Mouse (Mus musculus) inflammation-experienced regulatory T-cells, adult 6 months (primary cell): ENCODE measurements around the gene Homer3. TPM values are rescaled to one million over a fixed set of nuclear protein-coding genes. Genes with fewer than 3 reads are reported as not detected.

ENCODE experiments used
- ATAC-seq: one replicate; pipeline ENCODE4 v1.8.0; 2017
- polyA plus RNA-seq, 3 experiments: library from polyadenylated mRNA; unstranded; fragments of 100-300 nt; shearing (Covaris generic); gene quantifications; one replicate each; pipeline ENCODE4 v1.2.1; 2017

Gene Homer3
- polyA plus RNA-seq = under 1 TPM in 2 of 3 experiments, not detected in 1; 0.39 to 0.81 TPM

GRCm38 (mm10) chr8:70282603-70283135 lies at the start of gene Homer3:
Gene Homer3 (plus strand): TSS chr8:70282827.
- ATAC-seq = peak; percentile 82

GRCm38 (mm10) chr8:70233606-70234005 lies 49.0 kb upstream of the Homer3 start:
- ATAC-seq = no peak

GRCm38 (mm10) chr8:70234080-70234780 lies 48.4 kb upstream of the Homer3 start, which contains the start of the genes Sugp2 and Armc6:
Gene Sugp2 (plus strand): TSS chr8:70234226.
Gene Armc6 (minus strand): TSS chr8:70234466.
- peak; percentile 92 for ATAC-seq

- ATAC-seq = no peak
Observed at GRCm38 (mm10) chr8:70234781-70235128, 47.9 kb upstream of the Homer3 start.

- ATAC-seq = no peak
Observed at GRCm38 (mm10) chr8:70237842-70238241, 44.8 kb upstream of the Homer3 start.

- no peak for ATAC-seq
Observed at GRCm38 (mm10) chr8:70240642-70241041, 42.0 kb upstream of the Homer3 start.

GRCm38 (mm10) chr8:70246622-70247021 lies 36.0 kb upstream of the Homer3 start:
- ATAC-seq = no peak

- ATAC-seq = no peak
Observed at GRCm38 (mm10) chr8:70247841-70248240, 34.8 kb upstream of the Homer3 start.

GRCm38 (mm10) chr8:70254628-70255027 lies 28.0 kb upstream of the Homer3 start:
- ATAC-seq = no peak

GRCm38 (mm10) chr8:70257456-70257855 lies 25.2 kb upstream of the Homer3 start:
- no peak for ATAC-seq

- ATAC-seq = no peak
Observed at GRCm38 (mm10) chr8:70258600-70258999, 24.0 kb upstream of the Homer3 start.

GRCm38 (mm10) chr8:70259043-70259442 lies 23.6 kb upstream of the Homer3 start:
- no peak for ATAC-seq

GRCm38 (mm10) chr8:70267674-70268073 lies 15.0 kb upstream of the Homer3 start:
- ATAC-seq = no peak

- no peak for ATAC-seq
Observed at GRCm38 (mm10) chr8:70268311-70268710, 14.3 kb upstream of the Homer3 start.

- ATAC-seq = no peak
Observed at GRCm38 (mm10) chr8:70268799-70269565, 13.6 kb upstream of the Homer3 start.

GRCm38 (mm10) chr8:70272949-70273348 lies 9.7 kb upstream of the Homer3 start:
- no peak for ATAC-seq

- ATAC-seq = no peak
Observed at GRCm38 (mm10) chr8:70274350-70274749, 8.3 kb upstream of the Homer3 start.

- no peak for ATAC-seq
Observed at GRCm38 (mm10) chr8:70276476-70276875, 6.2 kb upstream of the Homer3 start.

GRCm38 (mm10) chr8:70278175-70278574 lies 4.5 kb upstream of the Homer3 start:
- ATAC-seq = no peak

GRCm38 (mm10) chr8:70279266-70279665 lies 3.4 kb upstream of the Homer3 start:
- no peak for ATAC-seq

GRCm38 (mm10) chr8:70281001-70281400 lies 1.6 kb upstream of the Homer3 start:
- no peak for ATAC-seq

- no peak for ATAC-seq
Observed at GRCm38 (mm10) chr8:70283136-70284077, 780 bp downstream of the Homer3 start.

- no peak for ATAC-seq
Observed at GRCm38 (mm10) chr8:70284421-70284820, 1.8 kb downstream of the Homer3 start.
